Mouse (Mus musculus) frontal cortex, postnatal 36 days (tissue): Measurements from ENCODE around the gene Aldh16a1.

Experiments
- DNase-seq, 2 experiments: peaks; one replicate each; pipeline ENCODE4 v3.0.0; 2022; ENCODE audit warnings: low spot score in 2 of 2

Gene Aldh16a1

DNA sequence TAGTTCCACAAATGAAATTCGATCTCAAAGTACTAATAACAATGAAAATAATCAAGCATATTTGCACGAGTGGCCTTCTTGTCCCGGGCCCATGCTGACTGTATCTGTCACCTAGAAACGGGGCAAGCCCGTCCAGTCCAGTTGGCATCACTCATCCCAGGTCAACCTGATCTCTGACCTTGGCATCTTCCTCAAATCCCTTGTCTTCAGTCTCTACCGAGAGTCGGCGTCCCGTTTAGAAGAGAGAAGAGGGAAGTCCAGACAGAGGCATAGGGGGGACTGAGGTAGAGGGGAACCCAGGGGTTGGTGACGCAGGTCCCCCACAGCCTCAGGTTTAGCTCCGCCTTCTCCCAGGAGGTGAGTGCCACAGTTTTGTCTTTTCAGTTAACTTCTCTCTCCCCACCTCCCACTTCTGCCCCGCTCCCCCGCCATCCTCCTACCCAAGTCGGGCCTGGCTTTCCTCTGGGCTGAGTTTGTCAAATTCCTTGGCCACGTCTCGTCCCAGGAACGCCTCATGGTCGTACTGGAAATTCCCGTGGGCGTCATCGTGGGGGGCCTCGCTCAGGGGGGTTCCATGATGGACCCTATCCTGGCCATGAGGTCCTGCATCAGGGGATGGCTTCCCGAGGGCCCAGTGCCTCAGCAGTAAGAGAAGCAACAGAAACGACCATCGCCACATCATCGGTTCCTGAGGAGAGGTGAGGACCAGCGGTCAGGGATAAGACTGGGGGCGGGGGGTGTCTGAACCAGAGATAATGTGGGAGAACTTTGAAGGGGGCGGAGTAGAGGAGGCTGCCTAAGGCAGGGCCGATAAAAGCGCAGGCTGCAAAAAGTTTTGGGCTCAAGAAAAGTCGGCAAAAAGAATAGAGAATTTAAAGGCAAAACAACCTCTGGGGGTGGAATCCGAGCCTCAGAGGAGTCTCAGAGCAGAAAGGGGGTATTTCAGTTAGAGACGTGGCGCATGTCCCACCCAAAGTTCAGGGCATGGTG is 63.1 kb downstream of the Aldh16a1 start:
- no peak for DNase-seq
